ENCODE assay signal across 8 mouse cellular contexts in the genomic region with DNA sequence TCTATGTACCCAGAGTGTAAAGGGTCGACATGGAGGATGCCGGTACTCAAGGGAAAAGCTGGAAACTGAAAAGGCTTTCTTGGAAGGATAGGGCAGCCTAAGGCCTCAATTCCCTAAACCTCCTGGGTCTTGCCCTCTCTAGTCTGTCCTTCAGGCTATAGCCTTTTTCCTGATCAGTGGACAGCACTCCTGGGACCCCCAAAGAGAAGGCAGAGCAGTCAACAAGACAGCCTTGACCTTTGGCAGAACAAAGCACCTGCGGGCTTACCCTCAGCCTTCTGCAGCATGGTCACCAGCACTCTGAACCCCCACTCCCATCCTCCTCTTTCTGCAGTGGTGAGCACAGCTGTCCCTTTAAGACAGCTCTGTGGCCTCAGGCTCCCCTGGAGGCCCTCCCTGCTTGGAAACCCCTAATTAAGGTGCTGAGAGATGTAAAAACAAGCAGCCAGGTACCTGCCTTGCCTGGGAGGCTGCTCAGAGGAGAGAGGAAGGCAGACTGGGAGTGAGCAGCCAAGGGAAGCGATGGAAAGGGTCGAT. TPM values are rescaled to one million over a fixed set of nuclear protein-coding genes. Genes with fewer than 3 reads are reported as not detected.
DNase-seq lines count a peak whose midpoint lies in the region; ATAC-seq and TF ChIP-seq lines count a peak whose summit lies in the region.

A gene (minus strand): TSS at position 337 of the 537 bp plus-strand sequence.

- H3K36me3 ChIP-seq in kidney, embryonic 15.5 days, result no peaks in the 10 kb centered on the region
- no peaks in the 10 kb centered on the region for H3K36me3 ChIP-seq in forebrain, embryonic 12.5 days (replicated peaks)
- H3K36me3 ChIP-seq in midbrain, postnatal 0 days (ENCODE audit: insufficient read depth, low read length), result no peaks in the 10 kb centered on the region

- CTCF ChIA-PET in Patski (lab: Charles Lee), result interaction anchor here (0.7 to 2.7 kb wide), 4 partner anchors 21 to 103 kb away, joined by 3 to 21 read pairs (median 4); no protein-coding TSS in a partner anchor

- no peak for TF ChIP-seq CTCF in Patski (IDR thresholded peaks at IDR 0.05)
- TF ChIP-seq CTCF in midbrain, postnatal 0 days (IDR thresholded peaks at IDR 0.05), result no peak

- 56% methylated on average over 5 of the region's 5 CpGs for WGBS in kidney, embryonic 15.5 days
- WGBS in forebrain, embryonic 12.5 days, result 40% methylated on average over 5 of the region's 5 CpGs
- WGBS in midbrain, postnatal 0 days, result 42% methylated on average over 5 of the region's 5 CpGs

- H3K4me3 ChIP-seq in kidney, embryonic 15.5 days (replicated peaks), result peak within 1 kb of the TSS; percentile 93
- H3K4me3 ChIP-seq in forebrain, embryonic 12.5 days (replicated peaks), result peak within 1 kb of the TSS; percentile 72
- H3K4me3 ChIP-seq in midbrain, postnatal 0 days (ENCODE audit: low read depth, low read length), result peak within 1 kb of the TSS; percentile 82

- in situ Hi-C loops in Patski (cut with MboI; ENCODE audit: low pct_unique_long_range_greater_than_20kb), result loop anchor here (5.0 kb wide), 2 partner anchors 36 to 101 kb away; no protein-coding TSS in a partner anchor

- H3K9me3 ChIP-seq in kidney, embryonic 15.5 days (replicated peaks), result no peaks in the 10 kb centered on the region
- H3K9me3 ChIP-seq in forebrain, embryonic 12.5 days, result no peaks in the 10 kb centered on the region
- no peaks in the 10 kb centered on the region for H3K9me3 ChIP-seq in midbrain, postnatal 0 days (ENCODE audit: low read length)

- ATAC-seq in kidney, embryonic 15.5 days (replicated peaks; ENCODE audit: low FRiP score), result no peak
- no peak for ATAC-seq in Patski
- ATAC-seq in forebrain, embryonic 12.5 days (ENCODE audit: low FRiP score), result no peak
- ATAC-seq in midbrain, postnatal 0 days (ENCODE audit: low FRiP score), result no peak

- H3K9ac ChIP-seq in kidney, embryonic 15.5 days, result peak within 1 kb of the TSS; percentile 64
- peak within 1 kb of the TSS; percentile 70 for H3K9ac ChIP-seq in forebrain, embryonic 12.5 days
- peak within 1 kb of the TSS; percentile 64 for H3K9ac ChIP-seq in midbrain, postnatal 0 days (replicated peaks; ENCODE audit: low read length, poor library complexity, severe bottlenecking)

- peaks cover 46% of the 10 kb centered on the region for H3K27me3 ChIP-seq in kidney, embryonic 15.5 days
- peaks cover 9% of the 10 kb centered on the region for H3K27me3 ChIP-seq in Patski
- peaks cover 54% of the 10 kb centered on the region for H3K27me3 ChIP-seq in forebrain, embryonic 12.5 days
- H3K27me3 ChIP-seq in midbrain, postnatal 0 days (ENCODE audit: insufficient read depth, low read length), result 0 out of 2 replicates have a peak, but pooled peaks cover 4% of the 10 kb centered on the region

- H3K4me2 ChIP-seq in kidney, embryonic 15.5 days, result peak within 1 kb of the TSS; percentile 86
- peak within 1 kb of the TSS; percentile 93 for H3K4me2 ChIP-seq in forebrain, embryonic 12.5 days
- peak within 1 kb of the TSS; percentile 91 for H3K4me2 ChIP-seq in midbrain, postnatal 0 days (ENCODE audit: low read depth, low read length, poor library complexity, severe bottlenecking)

- peaks cover 56% of the 10 kb centered on the region for H3K4me1 ChIP-seq in kidney, embryonic 15.5 days
- peaks cover 53% of the 10 kb centered on the region for H3K4me1 ChIP-seq in forebrain, embryonic 12.5 days
- peaks cover 12% of the 10 kb centered on the region; the same call in 1 of the 2 replicates for H3K4me1 ChIP-seq in midbrain, postnatal 0 days (ENCODE audit: insufficient read depth, low read length)

- POLR2A ChIA-PET in Patski (lab: Charles Lee), result interaction anchor here (0.7 to 0.9 kb wide), 2 partner anchors 12 to 41 kb away, joined by 3 read pairs; a partner anchor contains a TSS

- DNase-seq in kidney, adult 18-20 months, result no peak
- no peak for DNase-seq in Patski (ENCODE audit: low read depth, low spot score)
- DNase-seq in layer of hippocampus, postnatal 25 days (ENCODE audit: extremely low spot score in 1 of 2, low spot score in 1 of 2), result no peak
- DNase-seq in midbrain, postnatal 0 days (ENCODE audit: low spot score), result no peak
- no peak for DNase-seq in right cerebral cortex, adult 2 months (ENCODE audit: low spot score in 2 of 2)
- no peak for DNase-seq in testis, postnatal 14 days (ENCODE audit: low spot score)

- peak within 1 kb of the TSS; percentile 55 for H3K27ac ChIP-seq in kidney, embryonic 15.5 days
- no peak within 1 kb of the TSS for H3K27ac ChIP-seq in forebrain, embryonic 12.5 days
- no peak within 1 kb of the TSS for H3K27ac ChIP-seq in midbrain, postnatal 0 days (ENCODE audit: low read depth, low read length)

RNA-seq across cellular contexts. Expression of the gene that starts here (rescaled TPM):
- polyA plus RNA-seq in kidney, embryonic 15.5 days (2015; fragmentation: Nextera tagmentation; extraction: Ambion mirVana), result 24.6 and 26.3 TPM in 2 replicates
- polyA plus RNA-seq in Patski (2021), result 43.1 TPM
- 15.7 and 16.6 TPM in 2 replicates for polyA plus RNA-seq in forebrain, embryonic 12.5 days (2016; fragmentation: Nextera tagmentation; extraction: Ambion mirVana)
- total RNA-seq in layer of hippocampus, postnatal 25 days (2021), result 10 to 100 TPM; 35.4 to 36.1 TPM
- total RNA-seq in midbrain, postnatal 0 days (2014; rRNA removed), result 17.4 and 19.9 TPM in 2 replicates
- 10.8 and 12.1 TPM in 2 replicates for polyA plus RNA-seq in midbrain, postnatal 0 days (2015; fragmentation: Nextera tagmentation; extraction: Ambion mirVana)
